Mouse (Mus musculus) retina, adult 2 months (tissue): ENCODE measurements around the gene Ppp1r9a.

Experiments used
- DNase-seq: peaks from one replicate; pipeline ENCODE4 v3.0.0-alpha.2; 2012; ENCODE audit warnings: low read depth, low spot score

Gene Ppp1r9a

DNA sequence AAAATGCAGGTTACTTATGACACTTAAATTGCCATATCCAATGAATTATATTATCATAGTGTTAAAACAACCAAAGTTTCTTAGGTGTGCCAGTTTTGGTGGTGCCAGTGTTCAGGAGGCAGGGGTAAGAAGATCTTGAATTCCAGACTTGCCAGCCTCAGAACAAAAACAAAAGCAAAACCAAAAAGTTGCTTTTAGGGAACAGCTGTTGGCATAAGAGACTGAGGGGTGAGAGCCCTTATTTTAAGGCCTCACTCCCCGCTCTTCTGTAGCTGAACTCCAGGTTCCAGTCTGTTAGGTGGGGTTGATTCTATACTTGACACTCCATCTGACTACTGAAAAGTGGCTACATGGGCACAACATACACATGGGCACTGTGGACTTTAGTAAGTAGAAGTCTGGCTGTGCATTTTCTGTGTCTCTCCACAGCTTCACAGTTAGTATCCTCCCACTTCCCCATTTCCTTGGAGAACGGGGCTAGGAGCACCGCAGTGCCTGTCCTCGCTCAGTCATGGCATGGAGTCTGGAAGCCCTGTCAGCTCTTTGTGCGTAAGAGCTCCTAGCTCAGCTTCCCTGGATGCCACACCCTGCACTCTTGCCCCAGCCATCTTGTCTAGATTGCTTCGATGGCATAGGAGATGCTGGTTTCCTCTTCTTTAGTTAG is 103.7 kb downstream of the Ppp1r9a start:
- DNase-seq: no peak

DNA sequence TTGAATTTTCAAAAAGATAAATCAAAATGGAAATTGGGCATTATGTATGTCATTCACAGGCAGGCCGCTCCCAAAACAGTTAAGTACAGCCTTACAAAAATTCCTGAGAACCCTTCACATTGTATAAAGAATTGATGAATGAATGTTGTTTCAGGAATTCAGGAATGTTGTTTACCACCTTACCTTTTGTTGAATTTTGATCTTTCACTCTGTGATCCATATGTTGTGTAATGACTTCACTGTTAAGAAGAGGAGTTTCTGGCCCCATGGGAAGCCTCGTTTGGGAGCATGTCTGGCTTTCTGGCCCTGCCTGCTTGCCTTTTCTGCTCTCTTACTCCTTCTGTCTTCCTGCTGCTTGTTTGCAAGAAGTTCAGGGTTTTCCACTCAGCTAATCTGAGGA is 105.4 kb downstream of the Ppp1r9a start:
- no peak for DNase-seq

GRCm38 (mm10) chr6:5008603-5009002 is 105.9 kb downstream of the Ppp1r9a start:
- no peak for DNase-seq

GRCm38 (mm10) chr6:5010553-5011416 is 108.1 kb downstream of the Ppp1r9a start:
- no peak for DNase-seq

DNA sequence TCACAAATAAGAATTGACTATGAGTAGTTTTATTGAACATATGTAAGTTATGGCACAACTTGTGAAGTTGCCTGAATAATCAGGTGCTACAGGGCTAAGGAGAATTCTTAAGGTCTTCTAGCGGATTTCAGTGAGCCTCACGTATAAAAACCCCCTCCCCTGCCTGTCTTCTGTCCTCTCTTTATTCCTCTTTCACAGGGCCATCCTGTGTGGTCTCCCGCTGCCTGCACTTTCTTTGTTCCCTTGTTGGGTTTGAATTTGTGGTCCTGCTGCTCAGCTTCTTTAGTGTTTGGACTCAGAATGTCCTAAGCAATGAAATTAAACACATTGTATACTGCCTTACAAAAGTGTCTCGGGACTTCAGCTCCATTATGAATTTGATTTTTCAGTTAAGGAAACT is 110.1 kb downstream of the Ppp1r9a start:
- no peak for DNase-seq

DNA sequence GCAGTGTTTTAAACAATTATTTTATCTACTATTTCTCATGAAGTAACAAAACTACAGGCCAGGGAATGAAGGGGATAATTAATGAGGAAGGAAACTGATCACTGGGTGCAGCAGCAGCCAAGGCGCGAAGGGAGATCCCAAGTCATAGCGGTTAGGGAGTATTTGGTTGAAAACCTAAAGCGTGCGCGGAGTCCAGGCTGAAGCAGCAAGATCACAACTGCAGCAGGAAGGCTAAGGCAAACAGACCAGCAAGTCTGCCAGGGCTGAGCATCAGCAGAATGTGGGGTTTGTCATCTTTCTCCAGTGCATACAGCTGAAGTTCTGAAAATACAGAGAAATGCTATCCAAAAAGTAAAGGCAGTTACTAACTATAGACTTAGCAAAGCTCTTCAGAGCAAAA is 111.8 kb downstream of the Ppp1r9a start:
- no peak for DNase-seq

GRCm38 (mm10) chr6:5015173-5015572 is 112.5 kb downstream of the Ppp1r9a start:
- DNase-seq: no peak

GRCm38 (mm10) chr6:5017945-5018511 is 115.3 kb downstream of the Ppp1r9a start:
- no peak for DNase-seq

- DNase-seq: no peak
These were observed 116.5 kb downstream of the Ppp1r9a start for GRCm38 (mm10) chr6:5019208-5019607.

- no peak for DNase-seq
These were observed 117.3 kb downstream of the Ppp1r9a start for GRCm38 (mm10) chr6:5019969-5020368.

DNA sequence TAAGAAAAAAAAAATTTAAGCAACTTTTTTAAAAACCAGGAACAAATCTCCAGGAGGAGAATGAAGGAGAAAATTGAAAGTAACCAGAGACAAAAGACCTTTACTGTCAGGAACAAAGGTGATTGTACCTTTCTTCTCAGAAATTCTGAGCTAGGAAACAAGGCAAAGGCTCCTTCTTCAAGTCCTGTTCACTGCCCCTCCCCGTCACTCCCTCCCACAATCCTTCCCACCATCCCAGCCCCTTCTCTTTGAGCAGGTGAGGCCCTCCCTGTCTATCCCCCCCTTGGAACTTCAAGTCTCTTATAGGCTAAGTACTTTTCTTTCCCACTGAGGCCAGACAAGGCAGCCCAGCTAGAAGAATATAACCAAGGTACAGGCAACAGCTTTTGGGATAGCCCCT is 117.8 kb downstream of the Ppp1r9a start:
- no peak for DNase-seq

DNA sequence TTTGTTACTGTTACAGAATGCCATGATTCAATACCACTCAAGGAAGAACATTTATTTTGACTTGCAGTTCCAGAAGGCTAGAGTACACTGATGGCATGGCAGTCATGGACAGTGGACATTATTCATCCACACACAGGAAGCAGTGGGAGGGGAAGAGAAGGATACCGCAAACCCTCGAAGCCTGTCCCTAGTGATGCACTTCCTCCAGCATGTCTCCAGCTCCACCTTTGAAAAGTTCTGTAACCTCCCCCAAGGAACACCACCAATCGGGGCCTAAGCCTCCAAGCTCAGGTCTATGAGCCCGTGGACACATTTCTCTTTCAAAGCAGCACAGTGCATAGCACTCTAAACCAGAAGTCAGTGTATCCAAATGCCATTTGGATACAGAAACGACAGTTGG is 120.0 kb downstream of the Ppp1r9a start:
- no peak for DNase-seq

DNA sequence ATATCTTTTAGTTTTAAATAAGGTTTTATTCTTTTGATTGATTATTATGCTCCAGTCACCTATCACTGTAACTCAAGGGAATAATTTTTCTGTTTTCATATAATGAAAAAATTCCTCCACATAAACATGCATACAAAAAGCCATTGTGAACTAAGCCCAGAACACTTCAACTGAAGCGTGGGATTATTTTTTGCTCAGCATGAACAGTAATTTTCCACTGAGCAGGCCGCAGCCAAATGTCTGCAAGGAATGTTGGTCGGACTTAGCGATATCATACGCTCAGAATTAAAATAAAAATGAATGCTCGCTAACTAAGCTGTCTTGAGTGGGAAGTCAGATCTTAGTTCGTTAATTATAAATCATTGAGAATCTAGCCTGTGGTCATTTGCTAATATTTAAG is 122.2 kb downstream of the Ppp1r9a start:
- no peak for DNase-seq

DNA sequence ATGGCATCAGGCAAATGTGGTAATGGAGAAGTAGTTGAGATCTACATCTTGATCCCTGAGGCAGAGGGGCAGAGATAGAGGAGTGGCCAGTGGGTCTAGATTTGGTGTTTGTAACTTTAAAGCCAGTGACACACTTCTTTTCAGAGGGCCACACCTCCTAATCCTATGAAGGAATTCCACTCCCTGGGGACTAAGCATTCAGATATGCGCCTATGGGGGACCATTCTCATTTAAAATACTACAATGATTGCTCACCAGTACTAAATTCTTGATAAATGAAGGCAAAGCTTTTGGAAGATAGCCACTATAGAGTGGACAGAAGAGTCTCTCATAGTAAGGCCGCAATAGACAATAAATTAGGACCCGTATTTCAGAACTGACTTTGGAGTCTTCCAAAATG is 124.1 kb downstream of the Ppp1r9a start:
- DNase-seq: no peak

DNA sequence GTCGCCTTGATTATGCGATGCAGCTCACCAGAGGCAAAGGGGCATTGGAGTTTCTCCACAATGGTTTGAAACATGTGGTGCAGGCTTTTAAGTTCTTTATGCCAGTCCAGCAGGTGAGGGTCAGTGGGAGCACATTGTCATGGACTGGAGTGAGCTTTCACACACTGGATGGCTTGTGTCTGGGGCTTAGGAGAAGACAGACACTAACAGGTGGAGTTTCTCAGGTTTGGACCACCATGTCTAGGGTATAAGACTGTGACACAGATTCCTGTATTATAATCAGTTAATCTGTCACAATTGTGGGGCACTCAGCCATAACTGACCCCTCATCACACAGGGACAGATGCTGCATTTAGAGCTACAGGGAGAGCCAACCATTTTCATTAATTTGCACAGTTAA is 124.5 kb downstream of the Ppp1r9a start:
- DNase-seq: no peak

DNA sequence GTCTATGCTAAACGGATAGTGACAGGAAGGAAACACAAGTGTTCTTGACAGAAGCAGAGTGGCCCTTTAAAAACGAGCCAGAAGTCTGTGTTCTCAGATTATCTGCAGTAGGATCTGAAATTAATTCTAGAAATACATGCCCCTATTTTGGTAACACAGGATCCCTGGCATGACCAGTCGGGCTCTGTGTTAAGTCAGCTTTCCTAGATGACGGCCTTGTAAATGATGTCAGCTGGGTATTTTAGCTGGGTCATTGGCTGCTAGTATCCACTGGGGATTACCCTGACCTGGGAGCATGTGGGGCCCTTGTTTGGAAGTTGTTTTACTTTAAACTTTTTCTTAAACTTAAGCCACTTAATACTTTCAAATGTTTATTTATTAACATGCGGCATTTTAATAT is 125.1 kb downstream of the Ppp1r9a start:
- peak; percentile 8 for DNase-seq

- DNase-seq: no peak
These were observed 126.6 kb downstream of the Ppp1r9a start for GRCm38 (mm10) chr6:5029205-5029927.

GRCm38 (mm10) chr6:5029956-5030355 is 127.2 kb downstream of the Ppp1r9a start:
- no peak for DNase-seq

DNA sequence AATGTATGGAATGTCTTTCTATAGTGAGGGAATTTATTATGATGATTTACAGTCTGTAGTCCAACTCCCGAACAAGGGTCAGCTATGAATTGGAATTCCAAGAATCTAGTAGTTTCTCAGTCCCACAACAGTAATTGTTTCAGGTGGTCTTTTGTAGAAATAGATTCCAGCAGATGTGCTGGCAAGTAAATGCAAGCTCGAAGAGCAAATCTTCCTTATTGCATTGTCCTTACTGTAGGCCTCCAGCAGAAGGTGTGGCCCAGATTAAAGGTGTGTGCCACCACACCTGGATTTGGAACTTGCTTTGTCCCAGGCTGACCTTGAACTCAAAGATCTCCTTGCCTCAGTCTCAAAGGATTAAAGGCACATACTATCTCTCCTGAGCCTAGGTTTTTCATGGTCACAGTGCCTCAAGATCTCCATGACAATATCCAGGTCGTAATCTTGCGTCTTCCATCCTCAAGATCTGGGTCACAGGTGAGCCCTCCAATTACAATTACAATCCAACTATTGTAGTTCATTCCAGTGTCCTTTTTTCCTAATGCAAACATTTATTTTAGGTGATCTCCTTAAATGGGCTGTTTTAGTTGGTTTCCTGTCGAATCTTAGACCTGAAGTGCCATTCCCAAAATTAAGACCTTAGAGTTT is 130.4 kb downstream of the Ppp1r9a start:
- no peak for DNase-seq

DNA sequence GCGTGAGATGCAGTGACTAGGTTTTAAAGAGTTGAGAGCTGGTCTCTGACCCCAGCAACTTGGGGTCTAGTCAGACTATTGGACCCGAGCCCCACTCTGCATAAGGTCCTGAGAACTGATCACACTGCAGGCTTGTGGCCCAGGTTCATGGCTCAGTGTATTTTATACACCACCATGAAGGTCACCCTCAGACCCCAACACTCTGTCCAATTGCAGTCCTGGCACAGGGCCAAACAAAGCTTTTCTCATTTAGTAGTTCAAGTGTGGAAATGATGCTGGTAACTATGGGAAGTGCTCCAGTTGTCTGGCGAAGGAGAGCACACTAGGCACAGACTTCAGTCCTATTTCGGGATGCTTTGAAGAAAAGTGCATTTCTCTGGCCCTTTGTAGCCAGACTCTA is 134.5 kb downstream of the Ppp1r9a start:
- DNase-seq: no peak

GRCm38 (mm10) chr6:5038140-5038749 is 135.5 kb downstream of the Ppp1r9a start:
- DNase-seq: no peak
